Mouse (Mus musculus) heart, adult 11 months (tissue): ENCODE measurements at regions not wholly inside any gene's neighbourhood (a gene's known extent, or its start where the extent isn't known, plus 50 kb on each side); places are given as distances from the start of the nearest gene placed in this dataset.

Experiments used
- DNase-seq: peaks from one replicate; pipeline ENCODE4 v3.0.0; 2022

- no peak for DNase-seq
Observed at GRCm38 (mm10) chr1:81516575-81517210, 439.9 kb downstream of the Nyap2 start.

- DNase-seq = no peak
Observed at GRCm38 (mm10) chr1:81520420-81521273, 443.9 kb downstream of the Nyap2 start.

- no peak for DNase-seq
Observed at GRCm38 (mm10) chr1:81522929-81523328, 446.2 kb downstream of the Nyap2 start.

GRCm38 (mm10) chr1:81525821-81526220, 449.1 kb downstream of the Nyap2 start:
- DNase-seq = no peak

GRCm38 (mm10) chr1:81537836-81538235, 461.1 kb downstream of the Nyap2 start:
- DNase-seq = no peak

GRCm38 (mm10) chr1:81539591-81540311, 463.0 kb downstream of the Nyap2 start:
- no peak for DNase-seq

GRCm38 (mm10) chr1:81548906-81549305, 472.2 kb downstream of the Nyap2 start:
- DNase-seq = no peak

GRCm38 (mm10) chr1:81549706-81550105, 473.0 kb downstream of the Nyap2 start:
- DNase-seq = no peak

- DNase-seq = no peak
Observed at GRCm38 (mm10) chr1:81552731-81553130, 476.0 kb downstream of the Nyap2 start.

- no peak for DNase-seq
Observed at GRCm38 (mm10) chr1:81576965-81577664, 500.4 kb downstream of the Nyap2 start.

GRCm38 (mm10) chr1:81577665-81578201, 501.0 kb downstream of the Nyap2 start:
- DNase-seq = no peak

- DNase-seq = no peak
Observed at GRCm38 (mm10) chr1:81581208-81581607, 504.5 kb downstream of the Nyap2 start.

GRCm38 (mm10) chr1:81587780-81588307, 511.1 kb downstream of the Nyap2 start:
- no peak for DNase-seq

GRCm38 (mm10) chr1:81591623-81592022, 514.9 kb downstream of the Nyap2 start:
- no peak for DNase-seq

- peak; percentile 95 for DNase-seq
Observed at GRCm38 (mm10) chr1:81593280-81594182, 516.8 kb downstream of the Nyap2 start.

- DNase-seq = no peak
Observed at GRCm38 (mm10) chr1:81594183-81594515, 517.4 kb downstream of the Nyap2 start.

- no peak for DNase-seq
Observed at GRCm38 (mm10) chr1:81594606-81595005, 517.9 kb downstream of the Nyap2 start.

- no peak for DNase-seq
Observed at GRCm38 (mm10) chr1:81608772-81609171, 532.0 kb downstream of the Nyap2 start.

- DNase-seq = no peak
Observed at GRCm38 (mm10) chr1:81618880-81619279, 542.1 kb downstream of the Nyap2 start.

- no peak for DNase-seq
Observed at GRCm38 (mm10) chr1:81624141-81624540, 547.4 kb downstream of the Nyap2 start.

- no peak for DNase-seq
Observed at GRCm38 (mm10) chr1:81632704-81633103, 556.0 kb downstream of the Nyap2 start.
